Mouse (Mus musculus) B cell, adult 2 months (primary cell): Measurements from ENCODE around the gene Mest.
A peak's percentile ranks its signal among the peaks of the same experiment; 100 is the strongest.

Experiments
- DNase-seq, 2 experiments: peaks; one replicate each; pipeline ENCODE4 v3.0.0; 2022

Gene Mest

GRCm38 (mm10) chr6:30709115-30709514 is 14.2 kb upstream of the Mest start:
- no peak for DNase-seq

- no peak for DNase-seq
Observed at GRCm38 (mm10) chr6:30710371-30711364, 12.7 kb upstream of the Mest start.

- DNase-seq, result no peak
Observed at GRCm38 (mm10) chr6:30711365-30711763, 12.0 kb upstream of the Mest start.

DNA sequence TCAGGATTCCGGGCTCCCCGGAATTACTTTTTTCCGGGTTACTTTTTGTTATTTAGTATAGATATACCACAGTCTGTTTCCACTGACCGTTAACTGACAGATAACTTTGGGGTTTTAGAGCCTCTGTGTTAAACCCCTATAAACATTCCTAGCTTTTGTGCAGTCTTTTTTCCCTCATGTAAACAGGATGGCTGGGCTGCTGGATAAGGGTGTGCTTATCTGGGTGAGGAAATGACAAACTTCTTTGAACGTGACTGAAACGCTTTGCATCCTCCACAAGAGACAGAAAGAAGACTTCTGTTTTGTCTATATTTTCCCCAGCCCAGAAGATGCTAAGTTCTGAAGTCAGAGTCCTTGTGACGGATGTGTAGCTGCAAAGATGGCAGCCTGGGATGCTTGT is 10.9 kb upstream of the Mest start:
- no peak for DNase-seq

DNA sequence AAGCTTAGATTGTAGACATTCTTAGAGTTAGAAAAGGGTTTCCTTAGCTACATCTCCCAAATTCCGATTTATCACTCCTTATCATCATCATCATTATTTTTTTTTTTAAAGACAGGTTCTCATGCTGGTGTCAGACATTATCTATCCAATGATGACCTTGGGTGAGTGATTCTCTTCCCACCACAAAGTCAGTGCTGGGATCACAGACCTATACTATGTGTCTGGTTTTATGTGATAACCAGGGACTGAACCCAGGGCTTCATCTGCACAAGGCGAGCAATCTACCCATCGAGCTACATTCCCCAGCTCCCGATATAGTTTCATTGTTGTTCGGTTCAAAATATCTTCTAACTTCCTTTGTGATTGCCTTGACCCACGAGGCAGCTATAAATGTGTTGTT is 9.9 kb upstream of the Mest start:
- no peak for DNase-seq

- DNase-seq, result no peak
Observed at GRCm38 (mm10) chr6:30713896-30714295, 9.5 kb upstream of the Mest start.

GRCm38 (mm10) chr6:30714891-30715471 is 8.4 kb upstream of the Mest start:
- DNase-seq, result no peak

DNA sequence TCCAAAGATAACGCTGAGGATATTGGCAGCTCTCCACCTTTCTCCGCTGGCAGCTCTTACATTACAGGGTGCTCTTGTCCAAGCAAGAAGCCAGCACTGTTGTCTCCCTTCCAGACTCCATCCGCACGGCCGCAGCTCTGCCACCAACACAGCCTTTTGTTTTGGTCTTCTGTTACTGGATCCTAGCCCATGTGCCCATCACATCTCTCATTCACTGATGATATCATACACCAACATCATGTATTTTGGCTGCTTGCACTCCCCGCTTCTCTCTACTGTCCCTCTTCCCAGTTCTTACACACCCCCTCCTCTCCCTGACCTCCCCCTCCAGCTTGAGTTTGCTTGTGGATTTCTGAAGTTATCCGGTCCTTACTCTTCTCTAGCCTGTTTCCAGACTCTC is 6.6 kb upstream of the Mest start:
- no peak for DNase-seq

DNA sequence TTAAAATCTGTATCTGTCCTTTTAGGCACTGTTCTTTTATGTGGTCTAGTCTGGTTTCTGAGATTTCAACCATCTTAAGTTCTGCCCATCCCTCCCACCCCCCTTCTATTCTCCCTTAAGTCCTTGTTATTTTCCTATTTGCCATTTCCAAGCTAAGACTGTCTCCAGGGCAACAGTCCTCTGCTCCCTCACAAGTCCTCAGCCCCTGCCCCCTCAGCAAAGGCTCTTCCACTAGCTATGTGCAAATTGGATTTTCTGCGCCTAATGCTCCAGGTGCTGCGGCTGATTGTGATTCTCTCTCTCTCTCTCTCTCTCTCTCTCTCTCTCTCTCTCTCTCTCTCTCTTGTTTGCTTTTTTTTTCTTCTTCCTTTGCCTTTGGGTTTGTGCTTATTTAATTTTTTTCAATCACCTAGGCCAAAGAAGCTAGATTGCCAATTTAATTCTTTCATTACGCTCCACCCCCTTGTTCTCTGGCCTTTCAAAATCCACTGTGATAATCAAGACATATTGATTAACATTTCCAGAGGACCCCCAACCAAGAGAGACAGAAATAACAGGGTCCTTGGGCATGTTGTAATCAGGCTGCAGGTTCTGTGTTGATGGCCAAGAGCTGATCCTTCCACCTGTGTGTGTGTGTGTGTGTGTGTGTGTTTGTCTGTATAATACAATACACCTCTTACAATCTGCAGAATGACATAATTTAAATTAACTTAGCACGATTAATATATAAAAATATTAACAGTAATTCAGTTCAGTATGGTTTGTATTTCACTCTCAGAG is 772 bp upstream of the Mest start:
- no peak for DNase-seq

- DNase-seq, result no peak
Observed at GRCm38 (mm10) chr6:30730301-30730971, 7.1 kb downstream of the Mest start.

DNA sequence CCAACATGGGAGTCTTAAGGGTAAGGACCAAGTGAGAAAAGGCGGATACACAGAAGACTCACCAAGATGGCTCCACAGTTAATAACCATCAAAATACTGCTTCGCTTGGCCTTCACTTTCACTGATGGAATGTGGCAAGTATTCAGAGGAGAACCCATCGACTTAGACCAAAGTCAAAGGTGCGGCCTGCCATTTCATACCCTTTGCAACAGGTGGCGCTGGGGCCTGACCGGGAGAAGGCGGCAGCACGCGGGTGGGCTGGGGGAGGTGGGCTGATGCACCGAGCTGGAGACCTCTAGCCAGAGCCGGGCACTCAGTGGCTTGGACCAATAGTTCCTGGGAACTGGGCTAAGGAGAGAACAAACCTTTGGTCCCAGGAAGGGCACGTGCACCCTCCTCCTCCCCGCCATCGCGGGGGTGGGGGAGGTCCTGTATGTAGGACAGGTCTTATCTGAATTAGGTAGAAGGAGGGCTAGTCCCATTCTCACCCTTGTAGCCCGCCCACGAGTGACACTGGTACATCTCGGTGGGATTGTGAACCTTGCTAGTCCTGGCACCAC is 9.3 kb downstream of the Mest start:
- DNase-seq, result no peak

DNA sequence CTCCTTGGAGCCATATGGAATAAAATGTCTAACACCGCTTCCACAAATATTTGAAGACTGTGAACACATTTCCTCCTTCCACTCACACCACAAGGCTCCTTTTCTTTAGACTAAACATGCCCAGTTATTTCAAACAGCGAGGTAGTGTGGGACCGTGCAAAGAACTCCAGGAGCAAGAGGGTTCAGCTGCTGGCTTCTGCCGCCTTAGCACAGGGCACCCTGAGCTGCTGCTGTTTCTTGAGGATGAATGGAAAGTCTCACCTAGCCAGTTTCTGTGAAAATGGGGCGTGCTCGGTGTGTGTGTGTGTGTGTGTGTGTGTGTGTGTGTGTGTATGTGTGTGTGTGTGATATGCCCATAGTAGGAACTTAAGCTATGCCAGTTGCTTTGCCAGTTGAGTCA is 11.1 kb downstream of the Mest start:
- DNase-seq, result no peak

DNA sequence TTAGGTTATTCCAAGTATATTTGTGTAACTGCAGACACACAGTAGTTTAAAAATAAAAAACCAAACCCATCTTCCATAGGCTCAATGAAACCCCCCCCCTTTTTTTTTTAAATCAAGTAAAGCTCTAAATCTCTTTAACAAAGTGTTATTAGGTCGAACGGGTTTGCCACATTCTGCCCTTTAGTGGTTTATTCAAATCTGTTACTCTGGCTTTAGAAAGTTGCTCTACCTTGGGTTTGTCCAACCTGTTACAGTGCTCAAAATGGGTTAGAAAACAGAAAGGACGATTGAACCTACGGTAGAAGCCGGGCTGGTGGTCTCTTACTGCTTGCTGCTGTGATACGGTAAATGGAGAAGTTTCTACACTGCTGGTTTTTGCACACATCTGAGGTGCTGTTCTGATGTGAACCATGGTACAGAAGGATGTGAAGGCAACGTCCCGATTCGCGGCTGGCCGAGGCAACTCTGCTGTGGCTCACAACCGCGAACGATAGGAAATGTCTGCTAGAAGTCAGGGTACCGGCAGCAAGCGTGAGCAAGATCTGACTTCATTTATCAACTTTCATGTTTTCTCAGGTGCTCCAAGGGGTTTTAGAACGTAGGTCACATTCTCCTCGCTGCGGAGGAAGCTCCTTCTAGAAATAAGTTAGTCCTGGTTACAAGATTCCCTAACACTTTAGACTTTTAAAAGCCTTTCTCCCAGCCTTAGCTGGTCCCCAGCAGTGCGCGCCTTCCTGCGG is 11.8 kb downstream of the Mest start:
- DNase-seq, result peak in 1 of 2 experiments; percentile 22

DNA sequence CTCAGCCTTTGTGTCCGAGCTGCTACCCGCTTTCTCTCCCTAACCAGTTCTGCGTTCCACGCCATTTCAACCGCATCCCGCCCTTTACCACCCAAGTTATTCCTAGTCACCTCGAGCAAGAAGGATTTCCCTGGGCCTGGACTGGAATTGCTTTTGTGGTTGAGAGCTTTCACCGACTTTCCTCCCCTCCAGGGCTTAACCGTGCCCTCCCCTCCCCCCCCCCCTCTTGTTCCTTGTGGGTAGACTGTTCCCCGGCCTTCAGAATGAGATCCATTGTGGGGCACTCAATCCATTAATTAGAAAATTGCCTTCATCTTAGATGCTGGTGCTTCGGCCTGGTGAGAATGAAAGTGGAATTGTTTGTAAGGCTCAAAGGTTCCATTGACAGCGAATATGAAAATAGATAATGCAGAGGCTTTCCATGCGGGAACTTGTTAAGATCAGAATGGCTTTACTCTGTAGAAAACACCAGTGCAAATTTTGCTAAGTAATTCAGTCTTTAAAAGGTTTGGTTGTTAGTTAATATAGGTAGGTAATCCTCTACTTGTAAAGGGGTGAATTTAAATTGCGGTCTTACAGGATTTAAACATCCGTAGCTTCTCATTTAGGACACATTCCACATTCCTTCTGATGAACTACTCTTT is 12.5 kb downstream of the Mest start:
- DNase-seq, result no peak

DNA sequence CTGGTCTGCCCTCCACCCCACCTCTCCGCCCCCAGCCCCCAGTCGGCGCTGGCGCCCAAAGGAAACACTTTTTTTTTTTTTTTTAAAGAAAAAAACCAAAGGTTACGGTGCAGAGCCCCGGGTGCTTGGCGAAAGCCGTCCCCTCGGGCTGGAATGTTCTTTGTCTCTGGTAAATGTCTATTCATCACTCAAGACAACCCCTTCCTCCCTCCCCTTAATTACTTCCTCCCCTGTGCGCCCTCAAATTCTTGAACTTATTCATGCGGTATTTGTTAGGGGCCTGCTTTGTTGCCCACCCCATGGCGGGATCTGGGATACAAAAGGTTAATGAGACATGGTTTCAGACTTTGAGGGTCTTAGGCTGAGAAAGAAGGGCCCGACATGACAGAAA is 13.0 kb downstream of the Mest start:
- DNase-seq, result peak in 1 of 2 experiments; percentile 13

- peak; percentile 48 to 50 for DNase-seq
Observed at GRCm38 (mm10) chr6:30736864-30737547, 13.7 kb downstream of the Mest start.

DNA sequence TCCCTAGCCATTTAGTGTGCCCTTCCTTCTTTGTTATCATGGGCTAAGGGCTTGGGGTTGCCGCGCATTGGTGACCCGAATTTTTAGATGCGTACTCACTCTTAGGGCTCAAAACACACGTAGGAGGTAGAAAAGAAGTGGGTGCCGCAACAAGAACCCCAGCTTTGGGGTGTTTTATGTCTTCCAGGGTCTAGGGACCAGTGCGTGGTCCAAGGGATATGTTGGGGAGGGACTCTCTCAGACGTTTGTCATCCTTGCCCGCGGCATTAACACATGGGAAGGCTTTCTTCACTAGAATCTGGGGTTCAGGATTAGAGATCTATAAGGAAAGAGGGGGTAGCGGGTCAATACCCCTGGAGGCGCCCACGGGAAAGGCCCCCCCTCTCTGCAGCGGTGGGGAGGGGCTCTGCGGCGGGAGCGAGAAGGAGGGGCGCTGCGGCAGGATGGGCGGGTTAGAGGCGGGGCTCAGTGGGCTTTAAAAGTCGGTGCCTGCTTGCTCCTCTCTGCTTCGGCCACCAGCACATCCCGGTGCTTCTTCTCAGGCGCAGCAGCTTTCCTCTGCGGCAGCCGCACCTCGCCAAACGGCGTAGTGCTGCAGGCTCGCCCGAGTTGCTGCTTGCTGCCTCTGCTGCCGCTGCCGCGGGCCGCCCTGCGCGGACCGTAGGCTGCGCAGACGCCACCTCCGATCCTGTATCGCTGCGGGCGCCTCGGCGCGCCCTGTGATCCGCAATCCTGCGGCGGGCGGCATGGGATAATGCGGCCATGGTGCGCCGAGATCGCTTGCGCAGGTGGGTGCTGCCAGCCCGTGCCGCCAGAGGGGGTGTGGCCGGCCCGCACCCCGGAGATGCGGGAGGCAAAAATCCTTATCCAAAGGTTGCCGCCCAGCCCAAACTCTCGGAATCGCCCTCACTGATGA is 14.5 kb downstream of the Mest start:
- peak; percentile 28 to 31 for DNase-seq

DNA sequence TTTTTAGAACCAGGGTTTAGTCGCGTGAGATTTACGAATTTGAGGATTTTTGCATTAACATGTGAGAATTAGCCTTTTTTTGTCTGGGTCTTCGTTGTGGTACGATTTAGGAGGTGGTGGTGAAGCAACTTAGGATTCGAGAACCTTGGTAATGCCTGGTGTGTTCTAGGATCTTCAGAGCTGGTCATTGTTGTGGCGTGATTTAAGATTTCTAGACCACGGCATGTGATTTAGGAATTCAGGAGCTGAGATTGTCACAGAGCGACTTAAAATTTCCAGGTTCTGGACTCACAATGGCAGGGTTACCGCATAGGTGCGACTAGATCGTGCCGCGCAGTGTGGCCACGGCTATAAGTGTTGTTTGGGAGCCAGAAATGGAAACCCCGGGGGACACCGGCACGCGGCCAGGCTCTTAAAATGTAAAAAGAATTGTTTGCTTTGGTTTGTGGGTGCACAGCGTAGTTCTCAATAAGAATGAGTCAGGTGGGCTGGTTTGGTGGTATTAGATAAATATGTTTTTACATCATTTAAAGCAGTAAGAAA is 15.2 kb downstream of the Mest start:
- peak in 1 of 2 experiments; percentile 15 for DNase-seq

DNA sequence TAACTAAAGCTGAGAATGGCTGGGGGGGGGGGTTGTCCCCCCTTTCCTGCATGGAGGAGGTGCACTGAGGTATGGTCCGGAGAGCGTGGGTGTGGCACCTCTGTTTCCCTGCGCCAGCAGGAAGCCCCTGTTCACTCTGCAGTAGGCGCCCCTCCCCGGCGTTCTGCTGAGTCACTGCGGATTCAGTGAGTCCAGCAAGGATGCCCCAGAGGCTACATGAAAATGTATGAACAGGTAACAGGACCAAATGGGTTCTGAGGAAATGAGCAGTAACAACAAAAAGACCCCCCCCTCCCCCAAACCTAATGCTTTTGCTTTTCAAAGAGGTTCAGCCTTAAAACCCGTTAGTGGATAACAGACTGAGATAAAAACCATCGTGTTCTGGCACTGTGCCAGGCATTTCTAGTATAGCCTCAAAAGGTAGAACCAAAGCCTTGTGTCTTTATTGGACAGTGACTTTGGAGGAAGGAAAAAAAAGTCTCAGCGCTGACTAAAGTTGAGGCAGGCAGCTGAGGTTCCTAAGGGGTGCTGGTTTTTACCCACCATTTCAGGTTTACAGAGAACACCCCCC is 15.9 kb downstream of the Mest start:
- peak in 1 of 2 experiments; percentile 4 for DNase-seq
